Mouse (Mus musculus) kidney, postnatal 36 days (tissue): ENCODE data around the gene Nfxl1.

ENCODE experiments used
- DNase-seq, 2 experiments: peaks; one replicate each; pipeline ENCODE4 v3.0.0; 2021 to 2022; ENCODE audit warnings: mixed read lengths in 2 of 2

Gene Nfxl1

GRCm38 (mm10) chr5:72498271-72498670 lies 61.2 kb downstream of the Nfxl1 start:
- peak; percentile 52 to 63 for DNase-seq

DNA sequence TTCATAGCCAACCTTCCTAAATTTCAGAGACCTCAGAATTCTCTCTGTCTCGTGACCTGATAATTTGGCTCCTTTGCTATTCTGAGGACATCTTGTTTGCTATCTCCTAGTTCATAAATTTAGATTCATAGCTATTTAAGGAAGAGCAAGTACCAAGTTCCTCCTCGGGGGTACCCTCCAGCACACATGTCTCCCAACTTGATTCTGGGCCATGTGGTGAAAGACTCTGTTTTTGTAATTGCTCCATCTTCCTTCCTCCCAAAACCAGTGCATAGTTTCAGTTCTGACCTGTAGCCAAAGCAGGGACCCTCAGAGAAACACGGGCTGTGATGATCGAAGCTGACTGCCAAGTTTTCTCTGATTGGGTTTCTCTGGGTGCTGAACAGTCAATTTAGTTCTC lies 62.7 kb downstream of the Nfxl1 start:
- no peak for DNase-seq

DNA sequence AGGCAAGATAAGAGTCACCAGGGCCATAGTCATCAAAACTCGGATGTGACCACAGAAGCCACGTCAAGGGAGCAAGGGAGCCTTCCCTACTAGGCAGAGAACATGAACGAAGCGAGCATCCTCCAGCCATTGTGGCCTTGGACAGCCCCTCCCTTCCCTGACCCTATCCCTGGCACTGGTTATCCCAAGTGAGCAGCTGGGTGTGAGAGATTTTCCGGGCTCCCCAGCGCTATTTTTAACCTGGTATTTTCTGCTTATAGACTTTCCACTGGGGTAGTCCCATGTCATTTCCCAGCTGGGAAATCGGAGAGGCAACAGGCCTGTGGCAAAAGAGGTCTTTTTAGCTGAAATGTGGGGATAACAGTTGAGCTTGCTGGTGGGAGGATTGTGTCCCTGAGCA lies 65.6 kb downstream of the Nfxl1 start:
- DNase-seq: no peak

DNA sequence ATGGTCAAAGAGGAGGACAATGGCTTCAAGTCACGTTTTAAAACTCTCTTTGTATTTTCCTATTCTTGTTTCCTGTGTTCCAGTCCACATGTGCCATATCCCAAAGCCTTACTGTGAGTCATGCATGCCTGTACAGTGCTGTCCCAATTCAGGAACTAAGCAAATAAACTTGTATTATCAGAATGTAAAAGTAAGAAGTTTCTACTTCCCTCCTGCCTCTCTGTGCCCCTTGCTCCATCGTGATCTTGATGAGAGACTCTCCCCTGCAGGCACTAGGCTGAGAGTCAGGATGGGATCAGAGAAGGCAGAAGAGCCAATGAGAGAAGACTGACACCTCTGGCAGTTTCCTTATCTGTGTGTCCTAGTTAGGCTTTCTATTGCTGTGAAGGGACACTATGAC lies 68.3 kb downstream of the Nfxl1 start:
- DNase-seq: no peak

DNA sequence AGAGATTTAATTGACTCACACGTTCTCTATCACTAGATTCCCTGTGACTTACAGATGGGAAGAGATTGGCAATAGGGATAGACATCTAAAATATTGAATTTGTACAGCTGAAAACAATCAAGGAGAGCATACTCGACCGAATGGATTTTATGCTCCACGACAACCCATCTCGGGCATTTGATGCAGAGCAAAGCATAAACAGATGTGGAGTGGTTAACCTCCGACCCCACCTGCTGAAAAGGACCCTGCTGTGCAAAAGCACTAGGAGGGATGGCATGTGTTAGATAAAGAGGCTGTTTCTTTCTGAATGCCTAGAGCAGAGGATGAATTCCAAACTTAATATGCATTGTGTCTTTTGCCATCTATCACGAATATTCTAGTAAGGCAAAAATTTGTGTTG lies 79.0 kb downstream of the Nfxl1 start:
- DNase-seq: no peak

- no peak for DNase-seq
Measured at GRCm38 (mm10) chr5:72472317-72473009, 87.0 kb downstream of the Nfxl1 start.

DNA sequence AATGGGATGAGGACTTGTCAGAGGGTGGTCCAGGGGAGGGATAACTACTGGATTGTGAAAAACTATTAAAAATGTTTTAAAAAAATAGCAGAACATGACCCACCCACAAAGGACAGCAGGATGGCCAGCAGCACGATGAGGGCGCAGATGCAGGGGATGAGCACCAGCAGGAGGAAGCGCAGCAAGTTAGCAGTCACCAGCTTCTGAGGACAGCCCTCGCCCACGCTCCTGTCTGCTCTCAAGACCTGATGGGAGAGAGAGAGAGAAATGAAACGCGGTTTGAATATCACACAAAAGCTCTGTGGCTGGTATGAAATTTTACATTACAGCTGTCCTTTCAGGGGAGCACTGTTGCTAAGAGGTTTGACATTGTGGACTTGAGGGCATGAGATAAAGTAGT lies 87.7 kb downstream of the Nfxl1 start:
- DNase-seq: no peak

DNA sequence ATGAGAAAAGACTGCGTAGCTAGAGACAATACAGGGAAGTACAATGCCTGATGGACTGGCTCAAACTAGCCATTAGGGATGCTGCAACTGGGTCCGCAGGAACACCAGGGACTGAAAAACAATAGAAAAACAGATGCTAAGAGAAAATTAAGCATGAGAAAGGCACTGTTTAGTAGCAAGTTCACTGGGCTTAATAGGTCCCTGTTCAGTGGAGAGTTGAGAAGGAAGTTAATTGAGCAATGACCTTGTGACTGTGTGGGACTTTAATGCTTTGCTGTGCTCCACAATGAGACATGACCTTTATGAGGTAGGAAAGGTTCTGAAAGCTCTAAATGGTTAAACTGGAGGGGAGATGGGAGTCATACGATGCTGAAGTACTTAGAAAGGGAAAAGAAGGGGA lies 94.6 kb downstream of the Nfxl1 start:
- no peak for DNase-seq
